Mouse (Mus musculus): ENCODE measurements around the gene Bsg. TPM values are rescaled to one million over a fixed set of nuclear protein-coding genes. Genes with fewer than 3 reads are reported as not detected.

Bsg gene
- 1,000 to 10,000 TPM; 1,161 to 1,276 TPM for total RNA-seq (2021)

GRCm38 (mm10) chr10:79704065-79704969 is at the start of gene Bsg:
TSS of gene Bsg (plus strand) at chr10:79704491.
- intact Hi-C loops (cut with DNase I) = no loop called here
- DNase-seq = peak; percentile 99

GRCm38 (mm10) chr10:79654946-79655395 is 49.3 kb upstream of the Bsg start:
- DNase-seq = no peak
- intact Hi-C loops (cut with DNase I) = no loop called here

GRCm38 (mm10) chr10:79658829-79659228 is 45.5 kb upstream of the Bsg start:
- peak in 1 of 2 experiments; percentile 35 for DNase-seq
- intact Hi-C loops (cut with DNase I) = no loop called here

GRCm38 (mm10) chr10:79660298-79660697 is 44.0 kb upstream of the Bsg start:
- intact Hi-C loops (cut with DNase I) = no loop called here
- DNase-seq = no peak

DNA sequence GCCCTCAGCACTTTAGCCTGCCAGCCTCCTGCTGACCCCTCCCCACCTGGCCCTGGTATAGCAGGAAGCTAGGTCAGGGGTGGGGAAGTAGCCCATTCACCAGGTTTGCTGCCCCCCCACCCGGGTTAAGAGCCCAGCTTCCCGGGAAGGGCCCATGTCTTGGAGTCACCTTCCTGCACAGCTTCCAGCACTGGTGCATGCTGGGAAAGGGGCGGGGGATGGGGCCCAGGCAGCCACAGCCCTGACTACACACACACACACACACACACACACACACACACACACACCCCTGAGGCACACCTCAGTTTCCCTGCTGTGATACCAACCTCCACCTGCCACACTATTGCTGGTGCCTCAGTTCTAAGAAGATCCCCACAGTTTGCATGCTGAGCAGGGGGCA is 42.4 kb upstream of the Bsg start:
- intact Hi-C loops (cut with DNase I) = no loop called here
- DNase-seq = no peak

DNA sequence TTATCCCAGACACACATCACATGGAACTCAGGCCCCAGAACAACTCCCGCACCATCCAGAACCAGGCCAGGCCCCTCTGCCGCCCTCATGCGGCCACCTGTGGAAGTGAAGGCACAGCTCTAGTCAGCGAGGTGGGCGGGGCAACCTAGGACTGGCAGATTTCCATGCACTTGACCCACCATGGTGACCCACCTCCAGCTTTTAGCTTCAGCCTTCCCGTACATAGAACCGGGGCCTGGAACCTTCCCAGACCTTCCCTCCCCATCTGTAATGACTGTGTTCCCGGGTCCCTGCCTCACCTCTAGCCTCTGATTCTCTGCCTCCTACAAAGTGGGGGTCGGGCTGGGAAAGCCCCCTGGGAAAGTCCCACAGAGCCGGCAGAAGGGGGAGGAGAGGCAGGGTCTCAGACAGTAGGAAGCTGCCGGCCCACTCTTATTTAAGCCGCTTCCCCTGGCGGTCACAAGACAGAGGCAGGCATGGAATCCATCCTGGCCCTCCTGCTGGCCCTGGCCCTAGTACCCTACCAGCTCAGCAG is 40.1 kb upstream of the Bsg start, which contains the start of gene Madcam1:
Gene Madcam1 (plus strand): TSS at position 429 of the 535 bp plus-strand sequence.
- intact Hi-C loops (cut with DNase I) = no loop called here
- peak; percentile 61 to 79 for DNase-seq

GRCm38 (mm10) chr10:79665051-79665450 is 39.2 kb upstream of the Bsg start:
- intact Hi-C loops (cut with DNase I) = loop anchor here (1.0 kb wide), 1 partner anchor 70 kb away; no protein-coding TSS in a partner anchor
- DNase-seq = no peak

- no peak for DNase-seq
- intact Hi-C loops (cut with DNase I) = no loop called here
Measured at GRCm38 (mm10) chr10:79666493-79666892, 37.8 kb upstream of the Bsg start.

DNA sequence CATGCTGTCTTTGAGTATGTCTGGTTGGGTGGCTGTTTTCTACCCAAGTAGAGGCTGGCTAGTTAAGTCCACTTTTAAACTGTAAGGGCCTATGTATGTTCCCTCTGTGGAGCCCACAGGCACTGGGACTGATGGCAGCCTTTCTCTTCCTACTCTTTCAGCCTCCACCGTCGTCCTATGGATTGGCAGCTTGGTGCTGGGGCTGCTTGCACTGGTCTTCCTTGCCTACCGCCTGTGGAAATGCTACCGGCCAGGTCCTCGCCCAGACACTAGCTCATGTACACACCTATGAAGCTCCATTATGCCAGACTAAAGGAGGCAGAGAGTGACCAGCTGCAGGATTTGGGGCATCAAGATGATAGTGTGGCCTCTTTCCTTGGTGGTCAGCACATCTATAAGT is 36.2 kb upstream of the Bsg start:
- no peak for DNase-seq
- intact Hi-C loops (cut with DNase I) = no loop called here

DNA sequence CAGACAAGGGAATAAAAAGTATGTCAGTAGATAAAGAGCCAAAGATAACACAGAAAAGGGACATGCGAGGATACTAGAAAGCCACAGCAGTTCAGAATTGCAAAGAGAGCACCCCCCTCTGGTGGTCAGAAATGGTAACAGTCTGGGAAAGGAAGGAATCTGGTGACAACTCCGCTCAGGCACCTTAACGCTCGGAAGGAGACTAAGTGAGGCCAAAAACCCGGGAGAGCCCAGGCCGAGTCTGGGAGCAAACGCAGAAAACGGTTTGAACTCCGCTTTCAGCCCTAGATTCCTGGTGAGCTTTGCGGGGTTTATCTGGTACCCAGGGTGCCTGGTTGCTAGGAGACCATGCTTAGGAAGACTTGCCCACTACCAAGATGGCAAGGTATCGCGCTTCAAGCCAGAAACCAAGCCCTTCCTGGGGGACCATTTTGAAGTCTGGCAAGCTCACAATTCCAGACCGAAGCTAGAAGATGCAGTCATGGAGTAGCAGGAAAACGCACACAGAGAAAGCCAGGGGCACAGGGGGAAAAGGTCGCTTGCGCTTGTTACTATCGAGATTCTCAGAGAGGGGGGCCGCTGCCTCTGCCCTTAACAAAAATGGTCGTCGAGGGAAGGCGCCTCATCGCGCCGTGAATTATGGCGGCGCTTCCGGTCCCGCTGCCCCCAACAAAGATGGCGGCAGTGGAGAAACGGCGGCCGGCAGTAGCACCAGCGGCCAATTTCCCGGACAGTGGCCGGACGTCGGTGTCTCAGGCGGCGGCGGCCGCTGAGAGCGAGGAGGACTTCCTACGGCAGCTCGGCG is 35.3 kb upstream of the Bsg start, which contains the start of gene Tpgs1:
Gene Tpgs1 (plus strand): TSS at position 599 of the 805 bp plus-strand sequence.
- DNase-seq = peak; percentile 93
- intact Hi-C loops (cut with DNase I) = no loop called here

GRCm38 (mm10) chr10:79669576-79670057 is 34.7 kb upstream of the Bsg start:
- intact Hi-C loops (cut with DNase I) = no loop called here
- DNase-seq = peak; percentile 78 to 79

- intact Hi-C loops (cut with DNase I) = no loop called here
- DNase-seq = no peak
Measured at GRCm38 (mm10) chr10:79670071-79670888, 34.0 kb upstream of the Bsg start.

DNA sequence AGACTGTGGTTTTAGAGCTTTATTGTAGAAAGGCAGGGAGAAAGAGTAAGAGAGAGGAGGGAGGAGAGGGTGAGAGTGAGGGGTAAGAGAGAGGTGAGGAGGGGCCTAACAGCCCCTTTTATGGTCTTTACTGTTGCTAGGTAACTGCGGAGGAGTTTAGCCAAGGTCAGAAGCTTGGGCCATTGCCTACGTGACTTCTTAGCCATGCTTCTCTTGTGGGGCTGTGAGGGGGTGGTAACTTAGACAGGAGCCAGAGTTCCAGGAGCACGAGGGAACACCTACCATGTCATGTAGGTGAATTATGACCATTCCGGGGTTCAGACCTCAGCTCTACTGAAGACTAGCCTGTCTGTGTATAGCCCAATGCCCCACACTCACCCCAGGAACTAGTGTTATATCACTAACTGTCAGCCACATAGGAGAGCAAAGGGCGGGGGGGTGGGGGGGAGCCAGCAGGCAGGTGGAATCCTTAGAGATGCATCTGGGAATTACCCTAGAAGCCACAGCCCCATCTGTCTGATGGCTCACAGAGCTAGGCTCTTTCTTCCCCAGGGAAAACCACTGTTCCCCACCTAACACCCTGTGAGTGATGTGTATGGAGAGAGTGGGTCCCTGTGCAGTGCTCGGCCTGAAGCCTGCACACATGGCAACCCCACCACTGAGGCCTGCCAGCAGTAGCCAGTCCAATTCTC is 32.7 kb upstream of the Bsg start:
- no peak for DNase-seq
- intact Hi-C loops (cut with DNase I) = no loop called here

DNA sequence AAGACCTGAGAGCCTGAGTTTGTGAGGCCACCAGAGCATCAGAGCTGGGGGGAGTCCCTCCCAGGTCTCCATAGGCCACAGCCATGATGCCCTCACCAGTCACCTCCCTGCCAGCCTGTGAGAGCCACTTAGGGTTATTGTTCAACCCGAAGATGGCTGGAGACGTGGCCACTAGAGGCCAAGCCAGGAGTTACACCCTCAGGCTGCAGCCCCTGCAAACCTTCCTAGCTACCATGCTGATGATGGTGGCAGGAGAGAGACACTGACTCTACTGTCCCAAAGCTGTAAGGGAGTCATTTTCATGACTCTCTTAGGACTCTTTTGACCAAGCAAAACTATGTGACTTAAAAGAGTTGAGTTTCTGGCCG is 32.2 kb upstream of the Bsg start:
- intact Hi-C loops (cut with DNase I) = no loop called here
- no peak for DNase-seq

DNA sequence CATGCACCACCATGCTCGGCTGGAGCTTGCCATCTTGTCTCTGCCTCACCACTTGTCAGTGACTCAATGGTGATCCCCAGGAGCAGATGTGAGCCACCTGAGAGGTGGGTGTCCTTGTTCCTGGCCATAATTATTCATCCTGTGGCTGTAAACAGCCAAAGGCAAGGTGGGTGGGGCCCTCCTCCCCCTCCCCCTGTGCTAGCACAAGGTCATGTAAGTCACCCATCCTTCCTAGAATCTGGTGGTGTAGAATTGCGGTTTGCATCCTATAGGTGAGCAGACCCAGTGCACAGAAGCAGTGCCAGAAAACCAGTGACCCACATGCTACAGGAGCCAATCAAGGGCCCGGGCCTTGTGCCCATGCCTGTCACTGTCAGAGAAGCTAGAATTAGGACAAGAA is 31.2 kb upstream of the Bsg start:
- DNase-seq = no peak
- intact Hi-C loops (cut with DNase I) = no loop called here

GRCm38 (mm10) chr10:79675346-79676035 is 28.8 kb upstream of the Bsg start:
- DNase-seq = no peak
- intact Hi-C loops (cut with DNase I) = no loop called here

DNA sequence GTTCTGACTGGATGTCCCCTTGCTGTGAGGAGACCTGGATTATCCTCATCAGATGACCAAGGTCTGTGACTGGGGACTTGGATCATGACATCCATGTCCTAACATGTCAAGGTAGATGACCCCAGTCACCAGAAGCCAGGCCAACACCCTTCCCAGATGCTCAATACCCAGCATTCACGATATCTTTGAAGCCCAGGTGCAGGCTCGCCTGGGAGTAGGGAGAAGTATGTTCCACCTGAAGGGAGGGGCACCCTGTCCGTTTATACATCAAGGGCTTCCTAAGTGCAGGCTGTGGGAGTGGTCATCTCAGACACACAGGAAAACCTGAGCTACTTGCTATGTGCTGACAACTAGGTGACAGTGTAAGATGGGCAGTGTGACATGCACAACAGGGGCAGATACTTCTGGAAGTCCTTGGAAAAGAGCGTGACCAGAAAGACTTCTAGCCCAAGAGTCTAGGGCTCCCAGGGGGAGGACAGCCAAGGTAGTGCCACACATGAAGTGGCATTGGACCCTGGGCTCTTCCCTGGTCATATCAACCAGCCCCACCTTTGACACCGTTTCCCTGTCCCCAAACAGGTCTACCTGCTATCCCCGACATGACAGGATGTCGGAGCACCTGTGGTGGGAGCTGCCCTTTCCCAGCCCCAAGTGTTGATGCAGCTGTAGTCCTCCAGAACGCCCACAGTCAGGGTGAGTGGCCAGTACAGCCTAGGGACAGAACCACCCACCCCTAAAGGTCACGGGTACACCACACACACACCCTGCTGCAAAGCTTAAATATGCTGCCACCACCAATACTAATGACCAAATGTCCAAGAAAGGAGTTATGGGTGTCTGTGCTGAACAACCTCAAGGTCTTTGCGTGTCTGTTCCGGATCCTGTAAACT is 23.4 kb upstream of the Bsg start:
- DNase-seq = peak in 1 of 2 experiments; percentile 32
- intact Hi-C loops (cut with DNase I) = no loop called here
